ENCODE assay signal across 19 mouse cellular contexts in the genomic region with DNA sequence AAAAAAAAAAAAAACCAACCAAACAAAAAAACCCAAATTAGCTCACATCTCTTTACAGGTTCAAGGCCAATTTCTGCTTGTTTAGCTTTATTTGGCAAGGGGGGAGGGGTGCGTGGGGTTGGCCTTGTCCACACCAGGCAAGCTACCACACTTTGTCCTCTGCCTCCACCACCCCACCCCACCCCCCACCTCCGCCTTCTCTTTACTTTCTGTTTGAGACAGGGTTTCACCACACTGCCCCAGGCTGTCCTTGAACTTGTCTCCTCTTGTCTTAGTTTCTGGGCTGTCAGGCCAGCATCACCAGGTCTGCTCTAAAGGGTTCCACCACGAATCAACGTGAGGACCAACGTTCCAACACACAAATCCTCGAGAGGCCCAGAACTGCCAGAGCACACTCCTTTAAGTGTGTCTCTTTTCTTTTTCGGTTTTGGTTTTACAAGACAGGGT. TPM values are rescaled to one million over a fixed set of nuclear protein-coding genes. Genes with fewer than 3 reads are reported as not detected.
DNase-seq lines count a peak whose midpoint lies in the region; ATAC-seq and TF ChIP-seq lines count a peak whose summit lies in the region.
"Had no signal": no experiment of that assay in that cellular context is flagged by ENCODE, and none has a peak within 500 bp of the region (broad histone marks: within the 10 kb centered on the region; RNA-seq: fewer than 3 reads in every experiment).

No protein-coding gene starts in this region.

- 23% methylated on average over 7 of the region's 7 CpGs for whole genome bisulfite sequencing in liver, adult 2 months
- WGBS in liver, embryonic 15.5 days (ENCODE audit: insufficient replicate concordance): 60% methylated on average over 7 of the region's 7 CpGs
- 90% methylated on average over 7 of the region's 7 CpGs for WGBS in hindbrain, embryonic 14.5 days
- WGBS in heart, embryonic 11.5 days (ENCODE audit: insufficient replicate concordance): 75% methylated on average over 7 of the region's 7 CpGs

- H3K79me2 ChIP-seq in CH12.LX (replicated peaks; ENCODE audit: control insufficient read depth, extremely low read depth, insufficient read depth, poor library complexity, severe bottlenecking): no peaks in the 10 kb centered on the region
- no peaks in the 10 kb centered on the region for H3K79me2 ChIP-seq in liver, adult 2 months (ENCODE audit: control insufficient read depth, insufficient read depth, low read length)

- DNase-seq in 416B (ENCODE audit: low read depth) (peak; percentile 62), CH12.LX (ENCODE audit: extremely low read depth) (peak; percentile 74)
- peak; percentile 90 for DNase-seq in liver, adult 2 months (ENCODE audit: extremely low read depth, low read depth, low spot score)
- DNase-seq in hindbrain, embryonic 14.5 days (ENCODE audit: low spot score): no peak
- no peak for DNase-seq in right cerebral cortex, postnatal 36 days (ENCODE audit: low spot score in 2 of 2)
- no peak for DNase-seq in cerebellum, postnatal 14 days
- DNase-seq: adrenal gland, postnatal 10 days; cerebellum, adult 18-20 months; cerebellum, adult 9-11 months; forebrain, postnatal 0 days; gastrocnemius, postnatal 14 days; heart, postnatal 36 days had no signal

- H3K27me3 ChIP-seq in CH12.LX (replicated peaks): no peaks in the 10 kb centered on the region
- H3K27me3 ChIP-seq in liver, adult 2 months (ENCODE audit: control insufficient read depth, insufficient read depth, low read length): no peaks in the 10 kb centered on the region
- 0 out of 2 replicates have a peak, but pooled peaks cover 4% of the 10 kb centered on the region for H3K27me3 ChIP-seq in liver, embryonic 15.5 days
- no peaks in the 10 kb centered on the region for H3K27me3 ChIP-seq in hindbrain, embryonic 14.5 days (ENCODE audit: control insufficient read depth, insufficient read depth, low read length)
- H3K27me3 ChIP-seq in heart, embryonic 11.5 days (ENCODE audit: control insufficient read depth, insufficient read depth, low read length): no peaks in the 10 kb centered on the region
- H3K27me3 ChIP-seq: forebrain, embryonic 13.5 days; heart, embryonic 13.5 days; Patski had no signal

- H3K27ac ChIP-seq in CH12.LX (ENCODE audit: insufficient read depth, low read depth): peak overlapping the region; percentile 93
- H3K27ac ChIP-seq in liver, adult 2 months (replicated peaks; ENCODE audit: insufficient read depth, low read depth, low read length): peak overlapping the region; percentile 78
- no peak overlapping the region for H3K27ac ChIP-seq in liver, embryonic 15.5 days (replicated peaks)
- H3K27ac ChIP-seq in hindbrain, embryonic 14.5 days: no peak overlapping the region
- H3K27ac ChIP-seq in heart, embryonic 11.5 days (ENCODE audit: low read depth, low read length): no peak overlapping the region
- H3K27ac ChIP-seq: embryonic facial prominence, embryonic 10.5 days; forebrain, embryonic 13.5 days; heart, embryonic 13.5 days had no signal

- TF ChIP-seq RAD21 in CH12.LX (IDR thresholded peaks at IDR 0.05; ENCODE audit: low read depth, low read length): no peak

- peak overlapping the region; percentile 33; the same call in 1 of the 2 replicates for H3K9ac ChIP-seq in CH12.LX (ENCODE audit: insufficient read depth, low read depth)
- no peak overlapping the region for H3K9ac ChIP-seq in liver, adult 2 months (ENCODE audit: low read depth, low read length)
- no peak overlapping the region for H3K9ac ChIP-seq in liver, embryonic 15.5 days
- no peak overlapping the region for H3K9ac ChIP-seq in hindbrain, embryonic 14.5 days
- no peak overlapping the region for H3K9ac ChIP-seq in heart, embryonic 11.5 days (ENCODE audit: low read depth, low read length)
- H3K9ac ChIP-seq: forebrain, embryonic 13.5 days; forebrain, postnatal 0 days; heart, embryonic 13.5 days had no signal

- dilution Hi-C loops in CH12.LX (cut with MboI; ENCODE audit: extremely low pct_ligation_motif_present, extremely low pct_unique_long_range_greater_than_20kb, low sequenced_read_pairs): no loop called here

- peaks cover 52 to 83% of the 10 kb centered on the region in 2 experiments for H3K4me1 ChIP-seq in CH12.LX (ENCODE audit: control insufficient read depth in 1 of 2, insufficient read depth in 2 of 2)
- peaks cover 11% of the 10 kb centered on the region for H3K4me1 ChIP-seq in liver, adult 2 months (ENCODE audit: control insufficient read depth, insufficient read depth, low read length)
- H3K4me1 ChIP-seq in liver, embryonic 15.5 days (replicated peaks): peaks cover 67% of the 10 kb centered on the region
- no peaks in the 10 kb centered on the region for H3K4me1 ChIP-seq in hindbrain, embryonic 14.5 days (replicated peaks; ENCODE audit: control insufficient read depth, insufficient read depth, low read length)
- no peaks in the 10 kb centered on the region; the same call in 1 of the 2 replicates for H3K4me1 ChIP-seq in heart, embryonic 11.5 days (ENCODE audit: control insufficient read depth, insufficient read depth, low read length)
- H3K4me1 ChIP-seq: forebrain, embryonic 13.5 days had no signal

- no peak for TF ChIP-seq CTCF in CH12.LX (conservative IDR thresholded peaks at IDR 0.05 in 1 of 2, IDR thresholded peaks at IDR 0.05 in 1 of 2; ENCODE audit: low read depth in 2 of 2, low read length in 2 of 2)
- no peak for TF ChIP-seq CTCF in liver, adult 2 months (IDR thresholded peaks at IDR 0.05; ENCODE audit: low read depth, low read length)

- peak; percentile 42; the same call in 1 of the 2 replicates for TF ChIP-seq POLR2A in CH12.LX (IDR thresholded peaks at IDR 0.05; ENCODE audit: low read depth, low read length)
- TF ChIP-seq POLR2A in liver, adult 2 months (IDR thresholded peaks at IDR 0.05; ENCODE audit: extremely low read depth, insufficient read depth, low read length): no peak

- peak; percentile 79 for TF ChIP-seq EP300 in CH12.LX (IDR thresholded peaks at IDR 0.05; ENCODE audit: low read length)

- in situ Hi-C loops in CH12.LX (cut with MboI; ENCODE audit: low pct_ligation_motif_present, low pct_unique_long_range_greater_than_20kb, low sequenced_read_pairs): no loop called here

- H3K4me2 ChIP-seq in CH12.LX (ENCODE audit: insufficient read depth, low read depth, poor library complexity, severe bottlenecking): peak overlapping the region; percentile 59
- H3K4me2 ChIP-seq in liver, embryonic 15.5 days: no peak overlapping the region
- no peak overlapping the region for H3K4me2 ChIP-seq in hindbrain, embryonic 14.5 days (replicated peaks)
- H3K4me2 ChIP-seq in heart, embryonic 11.5 days: no peak overlapping the region
- H3K4me2 ChIP-seq: forebrain, embryonic 13.5 days; heart, embryonic 13.5 days had no signal

- peak; percentile 38; the same call in 1 of the 2 replicates for ATAC-seq in liver, embryonic 15.5 days (ENCODE audit: insufficient read depth)
- no peak for ATAC-seq in hindbrain, embryonic 14.5 days (ENCODE audit: low FRiP score)
- ATAC-seq in heart, embryonic 11.5 days (replicated peaks; ENCODE audit: insufficient number of reproducible peaks, low FRiP score, low TSS enrichment): no peak
- ATAC-seq: forebrain, embryonic 13.5 days; forebrain, postnatal 0 days; hindbrain, embryonic 16.5 days; Patski had no signal

- H3K4me3 ChIP-seq in CH12.LX (replicated peaks in 1 of 3; ENCODE audit: low read depth in 2 of 3, low read length in 2 of 3, poor library complexity in 1 of 3): peak overlapping the region in 1 of 3 experiments; percentile 27
- no peak overlapping the region for H3K4me3 ChIP-seq in liver, adult 2 months (ENCODE audit: insufficient read depth, low read depth, low read length)
- no peak overlapping the region for H3K4me3 ChIP-seq in liver, embryonic 15.5 days (replicated peaks)
- H3K4me3 ChIP-seq in hindbrain, embryonic 14.5 days (replicated peaks; ENCODE audit: low read length): no peak overlapping the region
- no peak overlapping the region for H3K4me3 ChIP-seq in heart, embryonic 11.5 days (ENCODE audit: low read depth, low read length)
- H3K4me3 ChIP-seq: embryonic facial prominence, embryonic 10.5 days; forebrain, embryonic 13.5 days; heart, embryonic 13.5 days had no signal

- H3K9me3 ChIP-seq in CH12.LX (replicated peaks; ENCODE audit: low read length): no peaks in the 10 kb centered on the region
- H3K9me3 ChIP-seq in liver, embryonic 15.5 days (replicated peaks): no peaks in the 10 kb centered on the region
- H3K9me3 ChIP-seq in hindbrain, embryonic 14.5 days (ENCODE audit: control insufficient read depth, low read length): no peaks in the 10 kb centered on the region
- H3K9me3 ChIP-seq in heart, embryonic 11.5 days (replicated peaks; ENCODE audit: control insufficient read depth, low read length): no peaks in the 10 kb centered on the region
- H3K9me3 ChIP-seq: embryonic facial prominence, embryonic 10.5 days; forebrain, embryonic 13.5 days; heart, embryonic 13.5 days had no signal

- H3K36me3 ChIP-seq in CH12.LX (replicated peaks in 1 of 2; ENCODE audit: control insufficient read depth in 1 of 2, insufficient read depth in 1 of 2, low read length in 1 of 2): peaks cover 0 to 10% of the 10 kb centered on the region in 2 experiments
- H3K36me3 ChIP-seq in liver, adult 2 months (ENCODE audit: control insufficient read depth, insufficient read depth, low read length): no peaks in the 10 kb centered on the region
- H3K36me3 ChIP-seq in liver, embryonic 15.5 days (replicated peaks): no peaks in the 10 kb centered on the region
- H3K36me3 ChIP-seq in hindbrain, embryonic 14.5 days (replicated peaks; ENCODE audit: control insufficient read depth, insufficient read depth): no peaks in the 10 kb centered on the region
- H3K36me3 ChIP-seq in heart, embryonic 11.5 days (ENCODE audit: control insufficient read depth, insufficient read depth, low read length): no peaks in the 10 kb centered on the region
- H3K36me3 ChIP-seq: embryonic facial prominence, embryonic 10.5 days; heart, embryonic 13.5 days had no signal

RNA-seq across cellular contexts. Expression of a gene that starts 4.1 kb away (rescaled TPM):
- total RNA-seq in CH12.LX (2012; rRNA removed) (21.3 and 35.7 TPM in 2 replicates), CH12.LX (2014; rRNA removed) (14.0 and 17.0 TPM in 2 replicates)
- 85.8 and 96.4 TPM in 2 replicates for polyA plus RNA-seq in CH12.LX (2012; ENCODE audit: insufficient read length, low read depth)
- 17.5 and 23.4 TPM in 2 replicates for total RNA-seq in liver, adult 2 months (2014; rRNA removed)
- 10.8 and 21.4 TPM in 2 replicates for polyA plus RNA-seq in liver, adult 2 months (2012; rRNA removed)
- 14.0 and 17.0 TPM in 2 replicates for polyA plus RNA-seq in liver, embryonic 15.5 days (2015; fragmentation: Nextera tagmentation; extraction: Ambion mirVana)
- polyA plus RNA-seq in hindbrain, embryonic 14.5 days (2014; fragmentation: Nextera tagmentation; extraction: Ambion mirVana): 2.7 and 2.9 TPM in 2 replicates
- 1.1 TPM in 2 replicates for polyA plus RNA-seq in heart, embryonic 11.5 days (2014; fragmentation: Nextera tagmentation; extraction: Ambion mirVana)

RNA-seq across cellular contexts. Expression of a gene that starts 12.2 kb away (rescaled TPM):
- total RNA-seq in CH12.LX (2012; rRNA removed): 23.4 and 26.0 TPM in 2 replicates
- 11.8 and 14.4 TPM in 2 replicates for total RNA-seq in CH12.LX (2014; rRNA removed)
- 57.5 and 65.8 TPM in 2 replicates for polyA plus RNA-seq in CH12.LX (2012; ENCODE audit: insufficient read length, low read depth)
- total RNA-seq in liver, adult 2 months (2014; rRNA removed): 27.1 and 41.9 TPM in 2 replicates
- 167 and 185 TPM in 2 replicates for polyA plus RNA-seq in liver, adult 2 months (2012; rRNA removed)
- 44.8 and 48.4 TPM in 2 replicates for polyA plus RNA-seq in liver, embryonic 15.5 days (2015; fragmentation: Nextera tagmentation; extraction: Ambion mirVana)
- polyA plus RNA-seq in hindbrain, embryonic 14.5 days (2014; fragmentation: Nextera tagmentation; extraction: Ambion mirVana): 20.3 and 20.8 TPM in 2 replicates
- polyA plus RNA-seq in heart, embryonic 11.5 days (2014; fragmentation: Nextera tagmentation; extraction: Ambion mirVana): 59.6 and 63.8 TPM in 2 replicates

RNA-seq across cellular contexts. Expression of a gene that starts 17.2 kb away (rescaled TPM):
- total RNA-seq in CH12.LX (2012; rRNA removed) (0.21 and 0.30 TPM in 2 replicates), CH12.LX (2014; rRNA removed) (0.11 and 0.20 TPM in 2 replicates)
- 2.1 and 2.6 TPM in 2 replicates for polyA plus RNA-seq in CH12.LX (2012; ENCODE audit: insufficient read length, low read depth)
- 0.09 TPM in 1 of 2 replicates, not detected in the other for total RNA-seq in liver, adult 2 months (2014; rRNA removed)
- 0.09 TPM in 1 of 2 replicates, not detected in the other for polyA plus RNA-seq in liver, adult 2 months (2012; rRNA removed)
- 0.06 TPM in 1 of 2 replicates, not detected in the other for polyA plus RNA-seq in liver, embryonic 15.5 days (2015; fragmentation: Nextera tagmentation; extraction: Ambion mirVana)
- 1.2 and 1.7 TPM in 2 replicates for polyA plus RNA-seq in hindbrain, embryonic 14.5 days (2014; fragmentation: Nextera tagmentation; extraction: Ambion mirVana)
- 0.17 and 0.59 TPM in 2 replicates for polyA plus RNA-seq in heart, embryonic 11.5 days (2014; fragmentation: Nextera tagmentation; extraction: Ambion mirVana)

RNA-seq across cellular contexts. Expression of a gene that starts 30.1 kb away (rescaled TPM):
- 0.08 TPM in 1 of 2 replicates, not detected in the other for total RNA-seq in CH12.LX (2012; rRNA removed)
- total RNA-seq in CH12.LX (2014; rRNA removed): not detected in 2 replicates
- polyA plus RNA-seq in CH12.LX (2012; ENCODE audit: insufficient read length, low read depth): 0.10 TPM in 1 of 2 replicates, not detected in the other
- total RNA-seq in liver, adult 2 months (2014; rRNA removed): 0.13 and 0.18 TPM in 2 replicates
- 0.22 and 0.26 TPM in 2 replicates for polyA plus RNA-seq in liver, adult 2 months (2012; rRNA removed)
- polyA plus RNA-seq in liver, embryonic 15.5 days (2015; fragmentation: Nextera tagmentation; extraction: Ambion mirVana): 0.76 and 0.99 TPM in 2 replicates
- polyA plus RNA-seq in hindbrain, embryonic 14.5 days (2014; fragmentation: Nextera tagmentation; extraction: Ambion mirVana): 0.16 and 0.34 TPM in 2 replicates
- 0.23 and 0.45 TPM in 2 replicates for polyA plus RNA-seq in heart, embryonic 11.5 days (2014; fragmentation: Nextera tagmentation; extraction: Ambion mirVana)

Comparison
In these comparisons a context has a peak if more than half of its experiments do, and no peak if none do; other contexts are left out.
1. H3K27ac ChIP-seq: peak in CH12.LX (single experiment) and liver, adult 2 months (single experiment); none in liver, embryonic 15.5 days (single experiment), hindbrain, embryonic 14.5 days (single experiment) and heart, embryonic 11.5 days (single experiment).
2. DNase-seq: peak in 416B (single experiment), CH12.LX (single experiment) and liver, adult 2 months (single experiment); none in hindbrain, embryonic 14.5 days (single experiment), right cerebral cortex, postnatal 36 days (0 of 2) and cerebellum, postnatal 14 days (0 of 2).